Mouse (Mus musculus) ES-Bruce4 (cell line): ENCODE data around the gene Spag16.

Source experiments
- CTCF ChIP-seq: IDR thresholded peaks from one replicate; pipeline ENCODE4 v1.8.1; 2011; ENCODE audit warnings: low read depth, low read length
- EP300 ChIP-seq: IDR thresholded peaks from 2 replicates; pipeline ENCODE4 v1.6.1; 2011; ENCODE audit warnings: low read depth, low read length; ENCODE audit not compliant: insufficient read depth
- POLR2A ChIP-seq: IDR thresholded peaks from one replicate; pipeline ENCODE4 v1.8.1; 2011; ENCODE audit warnings: low read length; ENCODE audit not compliant: insufficient read depth

GRCm38 (mm10) chr1:69826806-69827703, at the start of gene Spag16:
- TF ChIP-seq EP300, result no peak
- no peak for TF ChIP-seq POLR2A
- no peak for TF ChIP-seq CTCF
